Mouse (Mus musculus) ovary, postnatal 14 days (tissue): ENCODE measurements around the gene Ptpn14.
"Not testable (repeated sequence)": the region's sequence is repeated elsewhere in the genome, so short reads cannot be mapped to it uniquely, and the experiment has no call there.

Experiments
- DNase-seq: peaks from one replicate; pipeline ENCODE4 v3.0.0; 2022; ENCODE audit warnings: low spot score

Gene Ptpn14

DNA sequence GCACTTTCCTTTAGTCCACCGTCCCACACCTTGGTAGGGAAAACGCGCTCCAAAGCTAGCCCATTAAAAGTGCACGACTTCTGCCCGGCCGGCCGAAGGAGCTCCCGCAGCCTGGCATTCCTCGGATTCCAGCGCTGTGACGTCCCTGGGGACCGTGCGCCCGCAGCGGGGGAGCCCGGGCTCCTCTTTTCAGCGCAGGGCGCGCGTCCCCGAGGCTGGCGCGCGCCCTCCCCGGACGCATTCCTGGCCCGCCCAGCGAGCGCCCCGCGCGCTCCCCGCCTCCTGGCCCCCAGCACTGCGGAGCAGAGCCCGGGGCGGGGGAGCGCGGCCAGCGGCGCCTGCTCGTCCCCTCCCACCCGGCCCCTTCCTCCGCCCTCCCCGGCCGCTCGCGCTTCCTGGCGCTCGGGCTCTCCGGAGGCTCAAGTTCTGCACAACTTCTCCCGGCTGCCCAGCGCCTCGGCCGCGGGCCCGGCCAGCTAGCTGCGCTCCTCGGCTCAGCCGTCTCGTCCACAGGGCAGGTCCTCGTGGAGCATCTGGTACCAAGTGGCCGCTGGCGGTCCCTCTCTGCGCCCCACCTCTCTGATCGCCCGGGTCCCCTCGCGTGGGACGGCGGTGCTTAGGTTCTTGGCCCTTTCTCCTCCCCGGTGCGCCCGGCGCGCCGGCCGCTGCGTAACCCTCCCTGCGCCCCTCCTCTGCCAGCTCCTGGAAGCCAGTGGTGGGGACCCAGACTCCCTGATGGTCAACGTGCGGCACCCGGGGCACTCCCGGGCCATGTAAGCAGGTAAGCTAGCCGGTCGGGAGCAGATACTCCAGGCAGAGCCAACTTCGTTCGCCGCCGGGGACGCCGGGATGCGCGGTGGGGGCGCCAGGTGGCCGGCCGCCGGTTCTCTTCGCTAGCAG is at the start of gene Ptpn14:
TSS of gene Ptpn14 (plus strand) at position 385 of the 900 bp plus-strand sequence.
- DNase-seq: peak; percentile 74

DNA sequence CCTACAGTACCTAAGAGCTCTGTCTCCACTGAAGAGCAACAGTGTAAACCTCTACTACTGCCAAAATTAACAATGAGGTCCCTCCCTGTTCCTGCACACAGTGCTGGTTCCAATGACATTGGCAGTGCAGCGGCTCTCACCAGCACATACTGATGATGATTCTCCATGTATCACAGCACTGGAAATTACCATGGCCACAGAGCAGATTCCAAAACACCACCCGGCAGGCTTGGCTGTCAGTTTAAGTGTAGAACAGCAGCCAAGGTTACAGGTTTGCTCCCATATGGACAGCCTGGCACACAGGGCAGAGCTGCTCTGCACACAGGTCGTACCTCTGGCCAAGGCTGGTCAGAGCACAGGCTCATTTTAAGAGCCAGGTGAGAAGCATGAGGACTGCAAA is 48.5 kb upstream of the Ptpn14 start:
- no peak for DNase-seq

GRCm38 (mm10) chr1:189684786-189685415 is 43.2 kb upstream of the Ptpn14 start:
- no peak for DNase-seq

DNA sequence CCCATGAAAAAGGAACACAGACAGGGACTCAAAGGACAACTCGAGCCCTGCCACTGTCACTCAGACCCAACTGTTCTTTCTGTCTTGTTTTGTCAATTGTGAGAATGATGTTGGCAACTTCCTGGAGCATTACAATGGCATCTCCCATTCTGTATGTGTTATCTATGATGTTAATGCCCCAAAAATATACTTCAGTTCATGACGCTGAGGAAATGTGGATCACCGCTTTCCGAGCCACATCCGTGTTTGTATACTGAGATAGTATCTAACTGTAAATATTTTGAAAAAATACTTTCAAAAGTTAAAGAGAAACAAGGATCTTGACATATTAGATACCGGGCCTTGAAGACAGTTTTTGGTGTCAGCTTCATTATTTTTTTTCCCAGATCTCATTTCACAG is 42.0 kb upstream of the Ptpn14 start:
- DNase-seq: no peak

DNA sequence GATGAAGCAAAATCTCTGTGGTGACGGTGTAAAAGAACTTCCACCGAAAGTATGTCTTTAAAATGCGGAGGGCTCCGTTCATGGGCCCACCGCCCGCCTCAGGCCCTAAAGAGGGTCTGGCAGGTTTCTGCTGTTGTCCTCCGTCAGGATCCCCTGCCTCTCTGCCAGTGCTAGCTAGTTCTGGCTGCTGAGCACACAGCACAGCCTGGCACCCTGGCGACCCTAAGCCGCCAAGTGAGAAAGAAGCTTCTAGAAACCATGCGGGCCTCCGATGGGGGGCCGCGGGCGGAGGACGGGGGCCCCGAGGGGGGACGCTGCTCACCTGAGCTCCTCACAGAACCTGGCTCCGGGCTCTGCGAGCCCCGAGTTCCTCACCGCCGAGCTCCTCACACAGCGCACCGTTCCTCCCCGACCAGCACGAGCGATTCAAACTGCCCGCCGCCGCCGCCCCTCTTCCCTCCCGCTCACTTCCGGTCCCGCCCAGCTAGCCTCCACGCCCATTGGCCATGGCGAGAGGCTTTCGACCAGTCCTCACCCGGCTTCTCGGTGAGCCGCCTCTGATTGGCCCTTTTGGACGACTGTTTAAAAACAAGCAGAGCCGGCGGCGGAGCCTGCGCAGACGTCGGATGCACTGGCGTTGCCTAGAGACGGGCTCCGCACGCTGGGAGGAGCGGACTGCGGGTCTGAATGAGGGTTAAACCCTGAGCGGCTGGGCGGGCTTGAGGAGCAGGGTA is 40.2 kb upstream of the Ptpn14 start, which contains the start of gene Cenpf:
TSS of gene Cenpf (minus strand) at position 433 of the 734 bp plus-strand sequence.
- peak; percentile 94 for DNase-seq

DNA sequence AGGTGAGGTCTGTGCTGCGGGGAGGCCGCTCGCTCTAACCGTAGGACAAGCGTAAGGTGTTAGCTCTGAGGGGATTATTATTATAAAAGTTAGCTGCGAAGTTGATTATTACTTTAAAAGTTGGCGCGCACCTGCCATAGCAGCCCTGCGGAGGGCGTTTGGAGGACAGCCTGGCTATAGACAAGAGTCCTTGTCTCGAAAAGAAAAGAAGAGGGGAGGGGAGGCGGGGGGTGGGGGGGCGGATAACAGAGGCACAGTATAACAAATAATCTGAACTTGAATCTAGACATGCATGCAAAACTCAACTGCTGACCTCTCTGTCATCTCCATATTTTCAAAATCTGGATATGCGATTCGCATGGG is 39.7 kb upstream of the Ptpn14 start:
- DNase-seq: no peak

DNA sequence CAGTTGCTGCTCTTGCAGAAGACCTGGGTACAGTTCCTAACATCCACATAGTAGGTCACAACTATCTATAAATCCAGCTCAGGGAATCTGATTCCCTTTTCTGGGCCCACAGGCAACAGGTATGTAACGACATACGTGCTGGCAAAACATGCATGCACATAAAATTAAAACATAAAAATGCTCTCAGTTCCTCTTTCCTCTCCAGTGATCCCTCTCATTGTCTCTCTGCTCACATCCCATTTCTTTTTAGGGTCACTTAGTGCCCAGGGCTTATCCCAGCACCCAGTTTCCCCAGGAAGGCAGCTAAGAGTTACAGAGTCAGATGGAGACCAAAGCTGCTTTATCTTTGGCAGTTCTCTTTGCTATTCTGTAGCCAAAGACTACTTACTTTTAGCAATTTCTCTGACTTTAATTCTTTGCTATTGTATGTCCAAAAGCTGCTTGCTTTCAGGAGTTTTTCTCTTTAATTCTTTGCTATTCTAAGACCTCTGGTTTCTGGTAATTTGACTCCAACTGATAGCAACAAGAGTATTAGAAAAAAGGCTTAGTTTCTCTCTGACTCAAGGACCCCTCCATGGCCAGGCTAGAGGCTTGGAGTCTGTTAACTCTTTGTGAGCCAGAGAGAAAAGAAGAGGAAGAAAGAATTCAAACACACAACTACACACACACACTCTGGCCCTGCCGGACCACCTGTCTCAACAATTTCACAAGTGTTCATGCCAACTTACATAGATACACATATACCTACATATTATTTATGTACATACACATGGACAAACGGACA is 38.8 kb upstream of the Ptpn14 start:
- no peak for DNase-seq

- not testable (repeated sequence) for DNase-seq
These were observed 35.6 kb upstream of the Ptpn14 start for GRCm38 (mm10) chr1:189692442-189692841.

- no peak for DNase-seq
These were observed 33.7 kb upstream of the Ptpn14 start for GRCm38 (mm10) chr1:189694391-189694790.

DNA sequence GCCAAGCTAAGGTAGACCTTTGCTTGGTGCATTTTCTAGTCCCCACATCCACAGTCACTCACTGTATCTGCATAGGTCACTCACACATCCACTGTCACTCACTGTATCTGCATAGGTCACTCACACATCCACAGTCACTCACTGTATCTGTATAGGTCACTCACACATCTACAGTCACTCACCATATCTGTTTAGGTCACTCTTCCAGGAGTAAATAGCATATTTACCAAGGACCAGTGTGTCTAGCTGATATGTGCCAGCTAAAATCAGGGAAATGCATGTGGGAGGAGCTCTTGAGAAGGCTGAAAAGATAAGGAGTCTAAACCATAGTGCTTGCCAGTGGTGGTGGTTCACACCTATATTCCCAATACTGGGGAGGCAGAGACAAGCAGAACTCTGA is 32.7 kb upstream of the Ptpn14 start:
- no peak for DNase-seq

DNA sequence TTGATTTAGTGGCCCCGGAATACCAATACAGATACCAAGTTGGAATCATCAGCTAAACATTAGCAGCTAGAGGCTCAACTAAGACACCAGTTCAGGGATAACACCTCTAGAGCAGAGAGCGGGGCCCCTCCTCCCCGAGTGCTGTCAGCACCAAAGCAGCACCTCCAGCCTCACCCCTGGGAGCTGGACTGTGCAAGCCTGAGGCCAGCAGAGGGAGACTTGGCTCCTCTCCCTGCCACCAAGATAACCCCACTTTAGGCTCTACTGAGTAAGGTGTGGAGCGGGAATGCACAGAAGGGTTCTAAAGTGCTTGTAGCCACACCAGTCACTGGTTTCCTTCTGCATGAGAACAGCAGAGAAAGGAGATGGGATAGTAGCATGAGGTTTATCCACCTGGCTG is 29.7 kb upstream of the Ptpn14 start:
- no peak for DNase-seq

DNA sequence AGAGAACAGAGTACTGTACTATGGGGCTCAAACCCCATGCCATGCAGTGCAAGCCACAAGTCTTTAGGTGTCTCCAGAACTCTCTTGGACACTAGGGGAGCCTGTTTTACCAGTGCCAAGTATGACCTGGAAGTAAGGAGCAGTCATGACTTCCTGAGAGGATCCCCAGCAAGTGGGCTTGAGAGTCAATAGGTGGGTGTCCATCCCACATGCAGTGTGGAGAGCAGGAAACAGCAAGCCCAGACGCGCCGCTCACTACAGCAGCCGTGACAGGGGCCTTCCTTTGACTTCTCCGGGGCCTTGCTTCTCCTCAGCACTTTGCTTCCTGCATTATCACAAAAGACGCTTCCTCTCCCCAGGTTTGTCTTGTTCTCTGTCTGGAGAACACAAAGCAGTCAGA is 27.9 kb upstream of the Ptpn14 start:
- no peak for DNase-seq

- peak; percentile 72 for DNase-seq
These were observed 27.1 kb upstream of the Ptpn14 start for GRCm38 (mm10) chr1:189700990-189701389.

DNA sequence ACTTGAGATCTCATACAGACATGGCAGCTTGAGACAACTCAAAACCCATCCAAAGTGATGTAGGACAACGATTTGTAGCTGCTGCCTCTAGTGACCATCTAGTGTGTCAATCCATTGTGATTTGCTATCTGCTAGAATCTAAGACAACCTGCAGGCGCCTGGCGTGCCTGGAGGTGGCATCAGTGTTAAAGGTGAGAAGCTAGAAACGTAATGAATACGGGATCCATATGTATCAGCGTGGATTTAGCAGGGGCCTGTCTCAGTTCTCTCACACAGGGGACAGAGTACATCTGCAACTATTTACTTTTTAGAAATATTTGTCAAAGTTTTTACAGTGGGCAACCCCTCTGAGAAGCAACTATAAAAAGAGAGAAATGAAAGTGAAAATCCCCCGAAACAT is 24.9 kb upstream of the Ptpn14 start:
- no peak for DNase-seq

DNA sequence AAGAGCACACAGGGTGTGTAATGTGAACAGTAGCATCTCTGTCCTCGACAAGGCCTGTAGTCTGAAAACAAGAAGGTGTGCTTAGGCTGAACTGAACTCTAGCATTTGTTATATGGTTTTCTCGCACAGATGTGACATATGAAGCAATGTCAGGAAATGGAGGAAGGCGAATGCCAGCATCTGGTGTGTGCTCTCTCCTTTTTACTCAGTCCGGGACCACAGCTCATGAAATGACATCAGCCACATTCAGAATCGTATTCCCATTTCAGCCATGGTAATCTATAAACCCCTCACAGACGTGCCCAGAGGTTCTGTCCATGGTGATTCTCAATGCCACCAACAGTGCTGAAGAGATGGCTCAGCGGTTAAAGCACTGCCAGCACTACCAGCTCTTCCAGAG is 24.5 kb upstream of the Ptpn14 start:
- no peak for DNase-seq

- DNase-seq: no peak
These were observed 21.9 kb upstream of the Ptpn14 start for GRCm38 (mm10) chr1:189706040-189706645.

DNA sequence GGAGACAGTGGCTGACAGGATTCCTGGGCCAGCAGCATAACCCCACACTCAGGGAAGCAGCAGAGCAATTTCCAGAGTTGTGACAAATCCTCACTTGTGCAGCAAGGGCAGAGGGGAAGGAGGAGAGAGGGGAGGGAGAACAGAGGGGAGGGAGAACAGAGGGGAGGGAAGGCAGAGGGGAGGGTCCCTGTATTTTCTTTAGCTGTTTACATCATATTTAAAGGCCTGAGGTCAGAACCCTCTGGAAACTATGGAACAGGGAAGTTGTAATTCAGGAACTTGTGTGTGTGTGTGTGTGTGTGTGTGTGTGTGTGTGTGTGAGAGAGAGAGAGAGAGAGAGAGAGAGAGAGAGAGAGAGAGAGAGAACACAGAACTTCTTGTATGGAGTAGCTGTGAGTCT is 21.1 kb upstream of the Ptpn14 start:
- DNase-seq: no peak

DNA sequence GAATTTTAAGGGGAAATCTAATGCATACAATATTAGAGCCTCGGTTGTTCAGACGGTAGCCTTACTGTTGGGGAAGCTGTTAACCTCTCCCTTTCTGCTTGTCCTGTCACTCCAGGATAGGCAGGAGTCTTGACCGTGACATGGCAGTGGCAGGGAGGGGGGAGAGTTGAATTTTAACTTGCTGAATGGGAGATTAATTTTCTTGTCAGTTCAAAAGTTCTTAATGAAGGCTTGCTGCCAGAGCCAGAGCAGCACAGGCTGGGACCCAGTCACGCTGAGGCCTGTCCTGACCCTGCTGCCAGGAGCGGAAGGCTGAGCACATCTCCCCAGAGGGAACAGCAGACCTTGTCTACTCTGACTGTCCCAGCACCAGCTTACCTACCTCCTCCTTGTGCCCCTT is 20.6 kb upstream of the Ptpn14 start:
- DNase-seq: no peak

DNA sequence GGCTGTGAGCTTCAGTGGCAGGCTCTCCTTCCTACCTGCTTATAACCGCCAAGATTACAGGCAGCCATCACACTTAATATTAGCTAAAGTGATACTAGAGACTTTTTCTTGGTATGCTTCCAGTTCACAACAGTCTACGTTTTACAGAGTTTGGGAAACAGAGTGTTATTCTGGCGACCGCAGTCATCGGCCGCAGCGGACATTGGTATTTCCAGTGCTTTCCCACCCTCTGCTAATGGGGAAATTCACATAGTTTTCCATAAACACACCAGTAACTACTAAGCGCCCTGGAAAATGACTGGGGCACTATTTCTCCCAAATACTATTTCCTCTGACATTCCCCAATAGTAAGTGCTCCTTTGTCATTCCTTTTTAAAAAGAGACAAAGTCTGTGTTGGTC is 19.1 kb upstream of the Ptpn14 start:
- no peak for DNase-seq

DNA sequence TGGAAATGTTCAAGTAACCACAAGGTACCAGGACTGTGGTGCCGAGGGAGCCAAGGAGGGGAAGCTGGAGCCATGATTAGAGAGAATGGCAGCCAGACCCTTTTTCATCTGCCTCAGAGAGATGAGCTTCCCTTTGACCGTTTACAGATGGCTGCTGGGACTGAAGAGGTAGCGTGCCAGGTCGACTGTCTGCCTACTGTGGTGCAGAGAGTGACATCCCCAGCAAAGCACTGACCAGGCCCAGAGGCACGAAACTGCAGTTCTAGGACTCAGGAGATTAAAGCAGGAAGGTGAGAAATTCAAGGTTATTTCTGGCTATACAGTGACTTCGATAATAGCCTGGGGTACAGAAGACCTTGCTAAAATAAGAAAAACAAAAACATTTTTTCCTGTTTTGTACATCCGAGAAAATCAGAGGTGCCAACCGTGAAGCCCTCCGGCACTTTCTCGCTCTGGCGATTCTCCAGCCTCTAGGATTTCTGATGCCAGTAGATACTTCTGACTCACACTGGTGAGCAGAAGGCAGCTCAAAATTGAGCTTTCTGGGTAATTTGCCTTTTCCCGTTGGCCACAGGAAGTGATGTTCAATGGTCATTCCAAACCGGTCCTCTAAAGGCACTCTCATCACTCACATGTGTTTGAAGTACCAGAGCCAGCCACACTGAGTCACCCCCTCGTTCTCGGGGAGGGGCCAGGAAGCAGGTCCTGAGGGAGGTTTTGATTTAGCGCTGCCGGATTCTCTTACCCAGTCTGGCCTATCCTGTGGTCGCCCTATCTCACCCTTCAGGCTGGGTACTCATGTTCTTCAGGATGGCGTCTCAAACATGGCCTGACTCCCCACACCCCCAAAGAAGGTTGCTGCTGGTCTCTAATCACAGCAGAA is 11.9 kb upstream of the Ptpn14 start:
- no peak for DNase-seq

- no peak for DNase-seq
These were observed 10.5 kb upstream of the Ptpn14 start for GRCm38 (mm10) chr1:189717546-189717945.
